Mouse (Mus musculus) layer of hippocampus, adult 18-20 months (tissue): Measurements from ENCODE around the gene Fpr1. TPM values are rescaled to one million over a fixed set of nuclear protein-coding genes. Genes with fewer than 3 reads are reported as not detected.

Source experiments
- DNase-seq, 2 experiments: peaks; one replicate each; pipeline ENCODE4 v3.0.0; 2022; ENCODE audit warnings: low spot score in 2 of 2
- microRNA-seq, 2 experiments: library from miRNA; unstranded; fragments of <30 nt; microRNA quantifications; one replicate each; pipeline ENCODE4 v1.2.0; 2021
- total RNA-seq, 2 experiments: library from RNA; stranded (reverse); gene quantifications; 2 replicates each; pipeline ENCODE4 v1.2.3; 2021

Fpr1 gene
- total RNA-seq, 2 experiments from 2014 or later, result not detected

- peak; percentile 88 to 91 for DNase-seq
These were observed 56.7 kb downstream of the Fpr1 start, which contains the start of gene Spaca6 for GRCm38 (mm10) chr17:17826751-17827657. Spaca6 (plus strand) TSS chr17:17827158.

Small RNAs within 50 kb of the gene (microRNA-seq; reads per million reads assigned to microRNA genes)
- gene Gm25927 (0 reads per million in 2 experiments), gene Mir125a (17,736 to 18,110 reads per million in 2 experiments), gene Mir99b (4,420 to 10,326 reads per million in 2 experiments), gene Mirlet7e (0 reads per million in 2 experiments)

Other genes with a start within 250 kb of the Fpr1 start
- not detected for gene Vmn2r90, start 180.2 kb downstream of the Fpr1 start, total RNA-seq
- gene Spaca6, start 56.8 kb downstream of the Fpr1 start, total RNA-seq, result 10 to 100 TPM; 64.4 to 80.9 TPM
- under 1 TPM; 0.20 to 0.67 TPM for gene Has1, start 28.7 kb downstream of the Fpr1 start, total RNA-seq
- not detected for gene Fpr2, start 3.9 kb upstream of the Fpr1 start, total RNA-seq
- gene Fpr3, start 3.9 kb upstream of the Fpr1 start, total RNA-seq, result not detected
- gene Fpr-rs4, start 137.8 kb upstream of the Fpr1 start, total RNA-seq, result not detected
- gene Vmn2r124, start 165.5 kb upstream of the Fpr1 start, total RNA-seq, result under 1 TPM in 1 of 2 experiments, not detected in 1; 0.05 TPM
- not detected for gene Vmn2r91, start 201.1 kb upstream of the Fpr1 start, total RNA-seq